8 mouse cellular contexts compared by ENCODE assay signal in genomic region chr2:28582647-28583353, GRCm38 (mm10). TPM values are rescaled to one million over a fixed set of nuclear protein-coding genes. Genes with fewer than 3 reads are reported as not detected.
A peak's percentile ranks its signal among the peaks of the same experiment; 100 is the strongest.
DNase-seq lines count a peak whose midpoint lies in the region; ATAC-seq and TF ChIP-seq lines count a peak whose summit lies in the region.

No protein-coding gene starts in this region.

- peak; percentile 87 for ATAC-seq in activated CD4-positive, CD25-positive, alpha-beta regulatory T cell, adult 4 months

- H3K27me3 ChIP-seq in megakaryocyte, embryonic 14.5 days (replicated peaks), result no peaks in the 10 kb centered on the region

- peak overlapping the region; percentile 84 for H3K4me3 ChIP-seq in cortical plate, adult 2 months (ENCODE audit: insufficient read depth, low read length)
- peak overlapping the region; percentile 97 for H3K4me3 ChIP-seq in megakaryocyte, embryonic 14.5 days (replicated peaks)

- H3K36me3 ChIP-seq in megakaryocyte, embryonic 14.5 days (replicated peaks; ENCODE audit: low read length), result peaks cover 34% of the 10 kb centered on the region

- peak; percentile 47 for TF ChIP-seq POLR2A in cortical plate, adult 2 months (IDR thresholded peaks at IDR 0.05; ENCODE audit: extremely low read depth, insufficient read depth, low read length)

- peak overlapping the region; percentile 32; the same call in 1 of the 2 replicates for H3K27ac ChIP-seq in cortical plate, adult 2 months (ENCODE audit: insufficient read depth, low read length)

- DNase-seq in gastrocnemius, adult 8-10 months (ENCODE audit: low spot score in 2 of 2), result peak; percentile 71 to 77
- DNase-seq in hindlimb bud, embryonic 11.5 days (ENCODE audit: extremely low spot score, low read depth, low spot score), result peak; percentile 72
- DNase-seq in left cerebral cortex, adult 8-10 months (ENCODE audit: low spot score in 2 of 2), result peak; percentile 82 to 94
- DNase-seq in right cerebral cortex, postnatal 10 days (ENCODE audit: low spot score in 2 of 2), result peak; percentile 92 to 93
- DNase-seq in urinary bladder, postnatal 25 days (ENCODE audit: low spot score), result peak; percentile 86

- H3K4me1 ChIP-seq in cortical plate, adult 2 months (ENCODE audit: control insufficient read depth, insufficient read depth, low read length), result no peaks in the 10 kb centered on the region
- peaks cover 52% of the 10 kb centered on the region for H3K4me1 ChIP-seq in megakaryocyte, embryonic 14.5 days

- no peaks in the 10 kb centered on the region for H3K9me3 ChIP-seq in megakaryocyte, embryonic 14.5 days

- TF ChIP-seq CTCF in cortical plate, adult 2 months (IDR thresholded peaks at IDR 0.05; ENCODE audit: extremely low read depth, insufficient read depth, low read length), result no peak

RNA-seq across cellular contexts. Expression of gene Gtf3c5, which starts 0.8 kb away (rescaled TPM):
- 10 to 100 TPM; 12.5 to 20.3 TPM for polyA plus RNA-seq in activated CD4-positive, CD25-positive, alpha-beta regulatory T cell, adult 4 months (2017; shearing (Covaris generic))
- polyA plus RNA-seq in cortical plate, adult 2 months (2012; rRNA removed), result 20.7 and 23.3 TPM in 2 replicates
- 1 to 10 TPM; 6.5 to 8.2 (median 7.4) TPM for total RNA-seq in gastrocnemius, adult 8-10 months (2022)
- total RNA-seq in left cerebral cortex, adult 8-10 months (2022), result 10 to 100 TPM; 18.0 to 19.4 (median 19.2) TPM
- 4.1 and 10.3 TPM in 2 replicates for polyA plus RNA-seq in megakaryocyte, embryonic 14.5 days (2012; ENCODE audit: insufficient read depth, low replicate concordance)

RNA-seq across cellular contexts. Expression of gene Cel, which starts 19.6 kb away (rescaled TPM):
- not detected for polyA plus RNA-seq in activated CD4-positive, CD25-positive, alpha-beta regulatory T cell, adult 4 months (2017; shearing (Covaris generic))
- polyA plus RNA-seq in cortical plate, adult 2 months (2012; rRNA removed), result 0.06 and 0.08 TPM in 2 replicates
- not detected for total RNA-seq in gastrocnemius, adult 8-10 months (2022)
- total RNA-seq in left cerebral cortex, adult 8-10 months (2022), result not detected
- polyA plus RNA-seq in megakaryocyte, embryonic 14.5 days (2012; ENCODE audit: insufficient read depth, low replicate concordance), result not detected in 2 replicates

RNA-seq across cellular contexts. Expression of gene Gfi1b, which starts 39.0 kb away (rescaled TPM):
- polyA plus RNA-seq in activated CD4-positive, CD25-positive, alpha-beta regulatory T cell, adult 4 months (2017; shearing (Covaris generic)), result under 1 TPM; 0.20 to 0.85 TPM
- not detected in 2 replicates for polyA plus RNA-seq in cortical plate, adult 2 months (2012; rRNA removed)
- not detected for total RNA-seq in gastrocnemius, adult 8-10 months (2022)
- not detected for total RNA-seq in left cerebral cortex, adult 8-10 months (2022)
- 225 and 586 TPM in 2 replicates for polyA plus RNA-seq in megakaryocyte, embryonic 14.5 days (2012; ENCODE audit: insufficient read depth, low replicate concordance)

RNA-seq across cellular contexts. Expression of gene Tsc1, which starts 58.2 kb away (rescaled TPM):
- 10 to 100 TPM; 13.9 to 16.2 TPM for polyA plus RNA-seq in activated CD4-positive, CD25-positive, alpha-beta regulatory T cell, adult 4 months (2017; shearing (Covaris generic))
- 36.1 and 38.7 TPM in 2 replicates for polyA plus RNA-seq in cortical plate, adult 2 months (2012; rRNA removed)
- 10 to 100 TPM; 43.1 to 59.9 (median 45.4) TPM for total RNA-seq in gastrocnemius, adult 8-10 months (2022)
- total RNA-seq in left cerebral cortex, adult 8-10 months (2022), result 10 to 100 TPM; 54.1 to 61.6 (median 57.4) TPM
- polyA plus RNA-seq in megakaryocyte, embryonic 14.5 days (2012; ENCODE audit: insufficient read depth, low replicate concordance), result 1.1 and 1.7 TPM in 2 replicates

Comparison
In these comparisons a context has a peak if more than half of its experiments do, and no peak if none do; other contexts are left out.
1. Peak in every context shown above with its lines: DNase-seq, ATAC-seq, H3K4me3 ChIP-seq and H3K27ac ChIP-seq.
2. RNA of gene Gfi1b, which starts 39.0 kb away (polyA plus RNA-seq): 225 to 586 TPM in megakaryocyte, embryonic 14.5 days; 0.20 to 0.85 TPM in activated CD4-positive, CD25-positive, alpha-beta regulatory T cell, adult 4 months and not detected in cortical plate, adult 2 months; every median in the first group is over 100 times any median in the second.